Mouse (Mus musculus): ENCODE data around the gene Draxin.
"Not testable (repeated sequence)": the region's sequence is repeated elsewhere in the genome, so short reads cannot be mapped to it uniquely, and the experiment has no call there.

Gene Draxin

GRCm38 (mm10) chr4:148056801-148057200, 73.7 kb downstream of the Draxin start:
- DNase-seq (ENCODE audit: low spot score), result no peak

GRCm38 (mm10) chr4:148056246-148056645, 74.3 kb downstream of the Draxin start:
- DNase-seq (ENCODE audit: low spot score), result no peak

- DNase-seq (ENCODE audit: low spot score), result no peak
These were observed 75.4 kb downstream of the Draxin start for GRCm38 (mm10) chr4:148054961-148055695.

GRCm38 (mm10) chr4:148053417-148053920, 77.0 kb downstream of the Draxin start:
- no peak for DNase-seq (ENCODE audit: low spot score)

- DNase-seq (ENCODE audit: low spot score), result no peak
These were observed 77.5 kb downstream of the Draxin start for GRCm38 (mm10) chr4:148052976-148053375.

GRCm38 (mm10) chr4:148051886-148052285, 78.6 kb downstream of the Draxin start:
- no peak for DNase-seq (ENCODE audit: low spot score)

- DNase-seq (ENCODE audit: low spot score), result no peak
These were observed 79.3 kb downstream of the Draxin start for GRCm38 (mm10) chr4:148051046-148051776.

GRCm38 (mm10) chr4:148050396-148050914, 80.0 kb downstream of the Draxin start:
- not testable (repeated sequence) for DNase-seq (ENCODE audit: low spot score)

Data from urinary bladder, postnatal 10 days (tissue).